Mouse (Mus musculus) cerebellum, postnatal 25 days (tissue): ENCODE measurements at regions not wholly inside any gene's neighbourhood (a gene's known extent, or its start where the extent isn't known, plus 50 kb on each side); places are given as distances from the start of the nearest gene placed in this dataset.
A peak's percentile ranks its signal among the peaks of the same experiment; 100 is the strongest.

Experiments
- DNase-seq, 2 experiments: peaks; one replicate each; pipeline ENCODE4 v3.0.0; 2021; ENCODE audit warnings: mixed read lengths in 2 of 2

GRCm38 (mm10) chrX:152918212-152918611 is 88.1 kb upstream of the Usp51 start:
- DNase-seq = peak; percentile 75 to 87

GRCm38 (mm10) chrX:152926991-152927390 is 79.3 kb upstream of the Usp51 start:
- DNase-seq = peak; percentile 23 to 38

- DNase-seq = no peak
These were observed 60.1 kb upstream of the Usp51 start for GRCm38 (mm10) chrX:152946201-152946600.
